Mouse (Mus musculus): ENCODE results near the gene Zfp423. TPM values are rescaled to one million over a fixed set of nuclear protein-coding genes. Genes with fewer than 3 reads are reported as not detected.

Gene Zfp423
- polyA plus RNA-seq, 1 experiment: 38.1 TPM

DNA sequence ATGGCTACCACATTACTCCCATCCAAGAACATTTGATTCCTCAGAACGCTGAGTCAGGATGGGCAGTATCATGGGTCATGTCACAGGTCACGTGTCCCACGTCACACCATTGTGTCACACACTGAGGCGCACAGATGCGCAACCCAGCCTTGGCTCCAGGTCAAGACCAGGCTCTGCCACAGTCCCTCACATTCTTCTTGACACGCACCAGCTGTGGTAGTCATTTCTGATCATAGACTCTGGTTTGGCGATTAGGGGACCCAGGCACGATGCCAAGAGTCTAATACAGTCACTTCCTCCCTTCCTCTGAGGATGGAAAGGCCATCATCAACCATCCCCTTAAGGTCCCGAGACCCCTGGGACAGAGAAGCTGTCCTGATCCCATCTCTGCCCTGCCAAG is 43.6 kb downstream of the Zfp423 start:
- H3K4me1 ChIP-seq (ENCODE audit: control insufficient read depth, insufficient read depth, low read length): peaks cover 12% of the 10 kb centered on the region
- DNase-seq: no peak

DNA sequence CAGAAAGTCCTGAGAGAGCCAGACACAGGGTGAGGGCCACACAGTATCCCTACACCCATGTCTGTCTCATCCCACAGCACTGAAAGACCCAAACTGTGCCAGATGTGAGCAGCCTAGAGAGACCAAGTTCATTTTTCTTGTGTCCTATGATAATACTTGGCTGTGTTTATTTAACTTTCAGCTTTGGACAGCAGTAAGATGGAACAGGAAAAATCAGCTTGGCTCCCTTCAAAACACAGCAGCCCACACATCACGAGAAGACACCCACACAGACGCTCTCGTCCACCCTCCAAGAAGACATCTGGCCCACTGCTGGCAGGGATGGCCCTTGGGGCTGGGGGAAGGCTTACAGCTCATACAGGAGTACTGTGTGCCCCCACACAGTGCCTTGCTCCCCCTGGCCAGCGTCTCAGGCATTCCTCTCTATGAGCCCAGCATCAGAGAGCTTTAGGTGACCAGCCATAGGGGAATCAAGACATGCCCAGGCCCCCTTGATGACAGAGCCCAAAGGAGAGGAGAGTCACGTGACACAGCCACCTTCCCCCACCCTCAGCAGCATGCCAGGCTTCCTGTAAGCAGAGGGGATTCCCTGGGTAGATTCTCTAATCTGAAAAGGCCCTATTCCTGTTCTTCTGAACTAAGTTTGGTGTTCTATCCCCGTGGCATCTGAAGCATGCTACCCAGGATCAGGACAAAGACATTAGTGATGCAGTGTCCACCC is 45.0 kb downstream of the Zfp423 start:
- Histone ChIP-seq H3K4me3 (replicated peaks; ENCODE audit: insufficient read depth, low read depth, low read length) (no peak overlapping the region), H3K4me1 (ENCODE audit: control insufficient read depth, insufficient read depth, low read length) (peaks cover 12% of the 10 kb centered on the region), H3K27me3 (ENCODE audit: control insufficient read depth, insufficient read depth, low read length) (no peaks in the 10 kb centered on the region), H3K27ac (ENCODE audit: insufficient read depth, low read length) (no peak overlapping the region)
- TF ChIP-seq CTCF (IDR thresholded peaks at IDR 0.05; ENCODE audit: borderline replicate concordance, insufficient read depth, low read depth, low read length): no peak
- no peak for TF ChIP-seq POLR2A (IDR thresholded peaks at IDR 0.05; ENCODE audit: borderline replicate concordance, insufficient read depth, low read length)
- no peak for DNase-seq
- 73% methylated on average over 6 of the region's 6 CpGs for WGBS

More for the DNA sequence above, 43.6 kb downstream of the Zfp423 start:
- WGBS: 68% methylated on average over 9 of the region's 9 CpGs
- TF ChIP-seq CTCF (IDR thresholded peaks at IDR 0.05; ENCODE audit: borderline replicate concordance, insufficient read depth, low read depth, low read length) (no peak), POLR2A (IDR thresholded peaks at IDR 0.05; ENCODE audit: borderline replicate concordance, insufficient read depth, low read length) (no peak)
- Histone ChIP-seq H3K27ac (ENCODE audit: insufficient read depth, low read length) (no peak overlapping the region), H3K27me3 (ENCODE audit: control insufficient read depth, insufficient read depth, low read length) (no peaks in the 10 kb centered on the region), H3K4me3 (replicated peaks; ENCODE audit: insufficient read depth, low read depth, low read length) (no peak overlapping the region)

DNA sequence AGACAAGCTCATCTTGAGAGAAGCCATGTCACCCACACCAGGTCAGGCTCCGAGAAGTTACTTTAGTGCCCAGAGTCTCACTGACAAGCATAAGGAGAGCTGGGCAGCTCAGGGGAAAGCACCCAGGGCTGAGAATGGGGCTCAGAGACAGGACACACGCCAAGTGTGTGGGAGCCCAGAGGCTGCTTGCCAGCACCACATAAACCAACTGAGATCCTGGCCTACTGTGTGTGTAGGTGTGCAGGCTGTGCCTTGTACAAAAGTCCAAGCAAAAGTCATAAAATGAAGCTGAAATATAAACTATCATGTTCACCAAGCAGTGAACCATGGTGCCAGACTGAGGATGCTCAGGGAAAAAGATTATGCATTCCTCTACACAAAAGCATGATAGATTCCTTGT is 50.5 kb downstream of the Zfp423 start:
- Histone ChIP-seq H3K27me3 (ENCODE audit: control insufficient read depth, insufficient read depth, low read length) (no peaks in the 10 kb centered on the region), H3K4me1 (ENCODE audit: control insufficient read depth, insufficient read depth, low read length) (no peaks in the 10 kb centered on the region), H3K4me3 (replicated peaks; ENCODE audit: insufficient read depth, low read depth, low read length) (no peak overlapping the region), H3K27ac (ENCODE audit: insufficient read depth, low read length) (no peak overlapping the region)
- DNase-seq: no peak
- WGBS: 78% methylated on average over 2 of the region's 2 CpGs
- TF ChIP-seq POLR2A (IDR thresholded peaks at IDR 0.05; ENCODE audit: borderline replicate concordance, insufficient read depth, low read length) (no peak), CTCF (IDR thresholded peaks at IDR 0.05; ENCODE audit: borderline replicate concordance, insufficient read depth, low read depth, low read length) (no peak)

DNA sequence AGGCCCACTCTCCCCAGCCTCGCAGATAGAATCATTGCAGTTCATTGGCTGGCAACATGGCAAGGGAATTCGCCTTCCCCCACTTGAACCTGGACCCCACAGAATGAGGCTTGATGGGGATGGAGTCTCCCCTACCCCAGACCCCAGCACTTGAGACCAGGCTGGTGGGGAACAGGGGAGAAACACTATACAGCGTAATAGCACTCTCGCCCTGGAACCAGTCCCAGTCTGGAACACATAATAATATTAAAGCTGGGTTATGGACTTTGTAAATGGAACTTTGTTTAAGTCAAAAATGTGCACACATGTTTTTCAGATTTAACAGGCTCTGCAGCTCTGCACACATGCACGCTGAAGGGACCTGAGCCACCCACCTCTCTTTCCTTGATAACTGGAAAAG is 54.0 kb downstream of the Zfp423 start:
- H3K4me3 ChIP-seq (replicated peaks; ENCODE audit: insufficient read depth, low read depth, low read length): no peak overlapping the region
- H3K27ac ChIP-seq (ENCODE audit: insufficient read depth, low read length): no peak overlapping the region
- 96% methylated on average over 5 of the region's 5 CpGs for WGBS
- H3K4me1 ChIP-seq (ENCODE audit: control insufficient read depth, insufficient read depth, low read length): no peaks in the 10 kb centered on the region
- no peaks in the 10 kb centered on the region for H3K27me3 ChIP-seq (ENCODE audit: control insufficient read depth, insufficient read depth, low read length)
- no peak for DNase-seq
- TF ChIP-seq CTCF (IDR thresholded peaks at IDR 0.05; ENCODE audit: borderline replicate concordance, insufficient read depth, low read depth, low read length) (no peak), POLR2A (IDR thresholded peaks at IDR 0.05; ENCODE audit: borderline replicate concordance, insufficient read depth, low read length) (no peak)

DNA sequence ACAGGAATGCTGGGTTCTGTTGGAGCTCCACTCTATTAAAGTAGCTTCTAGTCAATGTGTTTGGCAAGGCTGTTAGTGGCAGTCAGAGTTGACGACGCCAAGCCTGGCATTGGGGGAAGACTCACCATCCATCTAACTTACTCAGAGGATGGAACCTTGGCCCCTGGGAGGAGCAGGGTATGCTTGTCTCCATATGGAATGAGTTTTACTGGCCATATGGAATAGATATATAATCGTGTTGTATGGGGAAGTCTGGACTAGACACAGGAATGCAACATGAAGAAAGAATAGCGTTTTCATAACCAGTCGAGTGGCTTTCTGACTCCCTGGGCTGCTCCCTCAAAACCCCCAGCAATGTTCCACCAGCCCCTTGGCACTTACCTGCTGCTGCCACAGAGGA is 55.3 kb downstream of the Zfp423 start:
- Histone ChIP-seq H3K4me1 (ENCODE audit: control insufficient read depth, insufficient read depth, low read length) (no peaks in the 10 kb centered on the region), H3K27me3 (ENCODE audit: control insufficient read depth, insufficient read depth, low read length) (no peaks in the 10 kb centered on the region), H3K4me3 (replicated peaks; ENCODE audit: insufficient read depth, low read depth, low read length) (no peak overlapping the region), H3K27ac (ENCODE audit: insufficient read depth, low read length) (no peak overlapping the region)
- no peak for DNase-seq
- 77% methylated on average over 5 of the region's 5 CpGs for WGBS
- TF ChIP-seq POLR2A (IDR thresholded peaks at IDR 0.05; ENCODE audit: borderline replicate concordance, insufficient read depth, low read length) (no peak), CTCF (IDR thresholded peaks at IDR 0.05; ENCODE audit: borderline replicate concordance, insufficient read depth, low read depth, low read length) (no peak)

DNA sequence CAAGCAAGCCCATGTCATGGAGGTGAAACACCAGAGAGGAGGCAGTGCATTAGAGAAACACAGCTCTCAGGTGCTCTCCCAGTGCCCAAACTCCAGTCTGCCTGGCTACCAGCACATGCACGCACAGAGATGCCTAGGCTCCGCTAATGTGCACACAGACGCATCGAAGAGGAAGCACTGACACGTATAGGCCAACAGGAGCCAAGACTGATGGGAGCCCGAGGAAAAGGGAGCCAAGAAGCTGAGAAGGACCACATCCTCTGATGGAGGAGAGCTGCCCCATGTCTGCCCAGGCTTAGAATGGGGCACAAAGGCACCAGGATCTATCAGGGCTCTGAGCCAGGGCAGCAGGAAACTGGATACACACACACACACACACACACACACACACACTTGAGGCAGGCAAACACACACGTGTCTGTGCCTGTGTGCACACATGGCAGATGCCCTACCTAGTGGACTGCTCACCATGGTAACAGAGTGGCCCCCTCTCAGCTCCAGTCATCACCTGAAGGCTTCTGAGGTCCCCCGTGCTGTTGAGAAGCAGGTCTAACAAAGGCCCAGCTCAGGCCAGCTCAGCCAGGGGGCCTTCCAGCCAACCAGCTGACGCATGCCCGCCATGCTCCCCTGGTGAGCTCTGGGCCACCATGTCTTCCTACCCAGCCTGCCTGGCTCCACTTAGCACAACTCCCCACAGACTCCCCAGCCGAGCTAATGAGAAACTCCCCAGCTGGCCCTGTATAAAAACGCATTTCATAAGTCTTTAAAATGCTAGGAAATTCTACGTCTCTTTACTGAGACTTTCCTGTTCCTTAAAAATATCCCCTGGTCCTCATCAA is 64.0 kb downstream of the Zfp423 start:
- H3K4me3 ChIP-seq (replicated peaks; ENCODE audit: insufficient read depth, low read depth, low read length): no peak overlapping the region
- H3K4me1 ChIP-seq (ENCODE audit: control insufficient read depth, insufficient read depth, low read length): peaks cover 28% of the 10 kb centered on the region
- 61% methylated on average over 13 of the region's 13 CpGs for WGBS
- no peak overlapping the region for H3K27ac ChIP-seq (ENCODE audit: insufficient read depth, low read length)
- no peaks in the 10 kb centered on the region for H3K27me3 ChIP-seq (ENCODE audit: control insufficient read depth, insufficient read depth, low read length)
- TF ChIP-seq POLR2A (IDR thresholded peaks at IDR 0.05; ENCODE audit: borderline replicate concordance, insufficient read depth, low read length) (no peak), CTCF (IDR thresholded peaks at IDR 0.05; ENCODE audit: borderline replicate concordance, insufficient read depth, low read depth, low read length) (no peak)
- no peak for DNase-seq

DNA sequence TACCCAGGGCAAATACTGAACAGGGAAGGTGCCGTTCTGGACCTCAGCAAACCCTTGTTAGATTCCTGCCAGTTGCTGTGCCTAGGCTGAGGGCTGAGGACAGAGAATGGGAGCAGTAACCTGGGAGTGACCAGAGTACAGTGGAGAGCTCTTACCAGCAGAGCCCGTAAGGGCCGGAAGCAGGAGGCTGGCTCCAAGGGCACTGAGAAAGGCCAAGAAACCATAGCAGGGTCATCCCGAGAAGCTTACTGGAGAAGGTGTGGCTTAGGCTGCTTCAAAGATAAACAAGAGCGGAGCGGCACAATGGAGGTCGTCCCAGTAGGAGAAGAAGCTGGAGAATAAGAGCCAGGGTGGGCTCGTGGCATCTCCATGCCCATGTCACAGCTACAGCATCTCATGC is 65.1 kb downstream of the Zfp423 start:
- H3K27me3 ChIP-seq (ENCODE audit: control insufficient read depth, insufficient read depth, low read length): no peaks in the 10 kb centered on the region
- 93% methylated on average over 8 of the region's 8 CpGs for WGBS
- peaks cover 28% of the 10 kb centered on the region for H3K4me1 ChIP-seq (ENCODE audit: control insufficient read depth, insufficient read depth, low read length)
- TF ChIP-seq POLR2A (IDR thresholded peaks at IDR 0.05; ENCODE audit: borderline replicate concordance, insufficient read depth, low read length): no peak
- no peak overlapping the region for H3K4me3 ChIP-seq (replicated peaks; ENCODE audit: insufficient read depth, low read depth, low read length)
- DNase-seq: no peak
- no peak overlapping the region for H3K27ac ChIP-seq (ENCODE audit: insufficient read depth, low read length)

DNA sequence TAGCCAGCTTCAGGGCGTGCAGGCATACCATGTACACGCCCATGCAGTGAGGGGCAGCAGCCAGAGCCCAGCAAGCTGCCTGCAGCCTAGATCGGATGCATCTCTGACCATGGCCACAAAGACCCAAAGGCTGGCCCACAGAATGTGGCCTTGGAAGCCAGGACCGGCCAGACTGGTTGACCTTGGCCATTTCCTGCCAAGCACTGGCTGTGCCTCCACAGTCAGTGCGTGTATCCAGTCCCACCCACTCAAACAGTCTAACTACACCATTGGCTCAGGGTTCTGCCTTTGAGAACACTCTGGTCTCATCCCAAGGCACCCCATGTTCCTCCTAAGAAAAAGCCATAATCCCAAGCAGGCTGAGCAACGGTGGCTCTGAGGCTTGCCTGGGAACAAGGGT is 65.8 kb downstream of the Zfp423 start:
- TF ChIP-seq CTCF (IDR thresholded peaks at IDR 0.05; ENCODE audit: borderline replicate concordance, insufficient read depth, low read depth, low read length) (no peak), POLR2A (IDR thresholded peaks at IDR 0.05; ENCODE audit: borderline replicate concordance, insufficient read depth, low read length) (no peak)
- H3K27ac ChIP-seq (ENCODE audit: insufficient read depth, low read length): no peak overlapping the region
- no peak overlapping the region for H3K4me3 ChIP-seq (replicated peaks; ENCODE audit: insufficient read depth, low read depth, low read length)
- peaks cover 28% of the 10 kb centered on the region for H3K4me1 ChIP-seq (ENCODE audit: control insufficient read depth, insufficient read depth, low read length)
- no peaks in the 10 kb centered on the region for H3K27me3 ChIP-seq (ENCODE audit: control insufficient read depth, insufficient read depth, low read length)
- WGBS: 58% methylated on average over 6 of the region's 6 CpGs
- DNase-seq: no peak

Measured in cerebellum, adult 2 months (tissue).